In genomic region chr10:42501775-42502348, GRCm38 (mm10) we compare ENCODE assay signal across 8 mouse cellular contexts. TPM values are rescaled to one million over a fixed set of nuclear protein-coding genes. Genes with fewer than 3 reads are reported as not detected.
A peak's percentile ranks its signal among the peaks of the same experiment; 100 is the strongest.
DNase-seq lines count a peak whose midpoint lies in the region; ATAC-seq and TF ChIP-seq lines count a peak whose summit lies in the region.

Gene Snx3 (plus strand): TSS chr10:42502030.

- H3K27me3 ChIP-seq in forebrain, embryonic 11.5 days (ENCODE audit: control insufficient read depth, insufficient read depth, low read length), result no peaks in the 10 kb centered on the region
- H3K27me3 ChIP-seq in heart, embryonic 16.5 days (ENCODE audit: control insufficient read depth, insufficient read depth, low read length), result no peaks in the 10 kb centered on the region
- H3K27me3 ChIP-seq in liver, embryonic 15.5 days, result no peaks in the 10 kb centered on the region
- H3K27me3 ChIP-seq in neural tube, embryonic 12.5 days (replicated peaks), result no peaks in the 10 kb centered on the region
- no peaks in the 10 kb centered on the region for H3K27me3 ChIP-seq in testis, adult 2 months (ENCODE audit: control insufficient read depth, insufficient read depth, low read length)

- H3K4me1 ChIP-seq in forebrain, embryonic 11.5 days (replicated peaks; ENCODE audit: control insufficient read depth, insufficient read depth, low read length), result peaks cover 2% of the 10 kb centered on the region; the same call in 1 of the 2 replicates
- H3K4me1 ChIP-seq in heart, embryonic 16.5 days (ENCODE audit: control insufficient read depth, insufficient read depth, low read length), result peaks cover 9% of the 10 kb centered on the region; the same call in 1 of the 2 replicates
- peaks cover 52% of the 10 kb centered on the region for H3K4me1 ChIP-seq in liver, embryonic 15.5 days (replicated peaks)
- 0 out of 2 replicates have a peak, but pooled peaks cover 2% of the 10 kb centered on the region for H3K4me1 ChIP-seq in neural tube, embryonic 12.5 days
- peaks cover 8% of the 10 kb centered on the region for H3K4me1 ChIP-seq in testis, adult 2 months (ENCODE audit: control insufficient read depth, insufficient read depth, low read length)

- no peaks in the 10 kb centered on the region for H3K36me3 ChIP-seq in forebrain, embryonic 11.5 days (ENCODE audit: control insufficient read depth, insufficient read depth, low read length)
- H3K36me3 ChIP-seq in heart, embryonic 16.5 days (ENCODE audit: control insufficient read depth, insufficient read depth), result peaks cover 5% of the 10 kb centered on the region; the same call in 1 of the 2 replicates
- H3K36me3 ChIP-seq in liver, embryonic 15.5 days (replicated peaks), result peaks cover 3% of the 10 kb centered on the region
- H3K36me3 ChIP-seq in neural tube, embryonic 12.5 days, result no peaks in the 10 kb centered on the region
- H3K36me3 ChIP-seq in testis, adult 2 months (ENCODE audit: control insufficient read depth, insufficient read depth, low read length), result no peaks in the 10 kb centered on the region

- peak; percentile 76 for TF ChIP-seq POLR2A in testis, adult 2 months (IDR thresholded peaks at IDR 0.05; ENCODE audit: control insufficient read depth, low read depth, low read length)

- WGBS in forebrain, embryonic 11.5 days, result under 1% methylated on average over 66 of the region's 68 CpGs
- WGBS in heart, embryonic 16.5 days, result under 1% methylated on average over 68 of the region's 68 CpGs
- WGBS in liver, embryonic 15.5 days (ENCODE audit: insufficient replicate concordance), result under 1% methylated on average over 68 of the region's 68 CpGs
- under 1% methylated on average over 68 of the region's 68 CpGs for WGBS in neural tube, embryonic 12.5 days

- peak within 1 kb of the TSS; percentile 61 for H3K4me2 ChIP-seq in forebrain, embryonic 11.5 days (ENCODE audit: low read depth, low read length, severe bottlenecking)
- peak within 1 kb of the TSS; percentile 89 for H3K4me2 ChIP-seq in heart, embryonic 16.5 days (ENCODE audit: low read depth, low read length)
- peak within 1 kb of the TSS; percentile 78 for H3K4me2 ChIP-seq in liver, embryonic 15.5 days
- peak within 1 kb of the TSS; percentile 75 for H3K4me2 ChIP-seq in neural tube, embryonic 12.5 days (replicated peaks)

- ATAC-seq in forebrain, embryonic 11.5 days (replicated peaks; ENCODE audit: low FRiP score), result peak; percentile 98
- peak; percentile 95 for ATAC-seq in heart, embryonic 16.5 days (replicated peaks; ENCODE audit: extremely low read depth, insufficient read depth, low FRiP score)
- ATAC-seq in liver, embryonic 15.5 days (ENCODE audit: insufficient read depth), result peak; percentile 98
- ATAC-seq in neural tube, embryonic 12.5 days (ENCODE audit: low FRiP score, low read depth), result peak; percentile 97

- peak within 1 kb of the TSS; percentile 71 for H3K4me3 ChIP-seq in forebrain, embryonic 11.5 days (ENCODE audit: low read depth, low read length)
- peak within 1 kb of the TSS; percentile 64 for H3K4me3 ChIP-seq in heart, embryonic 16.5 days (ENCODE audit: low read length)
- H3K4me3 ChIP-seq in liver, embryonic 15.5 days (replicated peaks), result peak within 1 kb of the TSS; percentile 92
- H3K4me3 ChIP-seq in neural tube, embryonic 12.5 days, result peak within 1 kb of the TSS; percentile 84
- H3K4me3 ChIP-seq in testis, adult 2 months (ENCODE audit: control insufficient read depth, low read depth, low read length), result peak within 1 kb of the TSS; percentile 92

- no peak for TF ChIP-seq CTCF in testis, adult 2 months (IDR thresholded peaks at IDR 0.05; ENCODE audit: control insufficient read depth, insufficient read depth, insufficient replicate concordance, low read depth, low read length)

- H3K9me3 ChIP-seq in forebrain, embryonic 11.5 days (ENCODE audit: control insufficient read depth, low read length), result no peaks in the 10 kb centered on the region
- no peaks in the 10 kb centered on the region for H3K9me3 ChIP-seq in heart, embryonic 16.5 days (replicated peaks; ENCODE audit: control insufficient read depth, low read length)
- H3K9me3 ChIP-seq in liver, embryonic 15.5 days (replicated peaks), result no peaks in the 10 kb centered on the region
- no peaks in the 10 kb centered on the region for H3K9me3 ChIP-seq in neural tube, embryonic 12.5 days

- peak; percentile 94 to 95 for DNase-seq in CD8-positive naive resting alpha-beta T cell, adult 2 months (ENCODE audit: low read depth in 2 of 2, low spot score in 2 of 2)
- DNase-seq in c-Kit-positive CD71-negative TER-119-negative erythroid progenitor cells, embryonic 14.5 days (ENCODE audit: low read depth), result peak; percentile 95
- DNase-seq in forebrain, embryonic 11.5 days (ENCODE audit: low spot score), result peak; percentile 97
- DNase-seq in kidney, postnatal 36 days, result peak; percentile 97 to 98

- H3K27ac ChIP-seq in forebrain, embryonic 11.5 days (ENCODE audit: low read depth, low read length), result peak within 1 kb of the TSS; percentile 87
- H3K27ac ChIP-seq in heart, embryonic 16.5 days (ENCODE audit: low read length), result peak within 1 kb of the TSS; percentile 93
- peak within 1 kb of the TSS; percentile 99 for H3K27ac ChIP-seq in liver, embryonic 15.5 days (replicated peaks)
- peak within 1 kb of the TSS; percentile 94 for H3K27ac ChIP-seq in neural tube, embryonic 12.5 days
- peak within 1 kb of the TSS; percentile 90 for H3K27ac ChIP-seq in testis, adult 2 months (ENCODE audit: control insufficient read depth, insufficient read depth, low read depth, low read length)

- H3K9ac ChIP-seq in forebrain, embryonic 11.5 days (ENCODE audit: low read length), result peak within 1 kb of the TSS; percentile 77
- peak within 1 kb of the TSS; percentile 83 for H3K9ac ChIP-seq in heart, embryonic 16.5 days (ENCODE audit: low read length)
- H3K9ac ChIP-seq in liver, embryonic 15.5 days, result peak within 1 kb of the TSS; percentile 98
- H3K9ac ChIP-seq in neural tube, embryonic 12.5 days, result peak within 1 kb of the TSS; percentile 88

RNA-seq across cellular contexts. Expression of gene Snx3, which starts in this region (rescaled TPM):
- polyA plus RNA-seq in forebrain, embryonic 11.5 days (2014; fragmentation: Nextera tagmentation; extraction: Ambion mirVana), result 272 and 276 TPM in 2 replicates
- polyA plus RNA-seq in heart, embryonic 16.5 days (2015; fragmentation: Nextera tagmentation; extraction: Ambion mirVana), result 363 and 415 TPM in 2 replicates
- 251 and 260 TPM in 2 replicates for polyA plus RNA-seq in liver, embryonic 15.5 days (2015; fragmentation: Nextera tagmentation; extraction: Ambion mirVana)
- polyA plus RNA-seq in neural tube, embryonic 12.5 days (2016; fragmentation: Nextera tagmentation; extraction: Ambion mirVana), result 221 and 226 TPM in 2 replicates
- polyA plus RNA-seq in testis, adult 2 months (2012; rRNA removed), result 315 and 363 TPM in 2 replicates

Comparison
In these comparisons a context has a peak if more than half of its experiments do, and no peak if none do; other contexts are left out.
1. Peak in every context shown above with its lines: DNase-seq, ATAC-seq, H3K4me3 ChIP-seq and H3K27ac ChIP-seq.